Mouse (Mus musculus): ENCODE results near the gene Dnah3. TPM values are rescaled to one million over a fixed set of nuclear protein-coding genes. Genes with fewer than 3 reads are reported as not detected.

The Dnah3 gene
- total RNA-seq, 1 experiment from 2014 or later: not detected

- DNase-seq: no peak
Observed at GRCm38 (mm10) chr7:119937036-119937435, 158.0 kb downstream of the Dnah3 start.

GRCm38 (mm10) chr7:119936321-119936720 is 158.8 kb downstream of the Dnah3 start:
- no peak for DNase-seq

- no peak for DNase-seq
Observed at GRCm38 (mm10) chr7:119928783-119929440, 166.2 kb downstream of the Dnah3 start.

- DNase-seq: no peak
Observed at GRCm38 (mm10) chr7:119921054-119921453, 174.0 kb downstream of the Dnah3 start.

- DNase-seq: no peak
Observed at GRCm38 (mm10) chr7:119920457-119920856, 174.6 kb downstream of the Dnah3 start.

GRCm38 (mm10) chr7:119911727-119912126 is 183.4 kb downstream of the Dnah3 start:
- DNase-seq: no peak

GRCm38 (mm10) chr7:119906523-119907215 is 188.4 kb downstream of the Dnah3 start:
- no peak for DNase-seq

- DNase-seq: no peak
Observed at GRCm38 (mm10) chr7:119899386-119900057, 195.6 kb downstream of the Dnah3 start.

GRCm38 (mm10) chr7:119898247-119898856 is 196.7 kb downstream of the Dnah3 start:
- no peak for DNase-seq

GRCm38 (mm10) chr7:119897521-119898109 is 197.5 kb downstream of the Dnah3 start:
- DNase-seq: no peak

- DNase-seq: peak; percentile 98
Observed at GRCm38 (mm10) chr7:119895639-119896512, 199.2 kb downstream of the Dnah3 start, which contains the start of the genes Lyrm1 and Dcun1d3. Gene Lyrm1 (plus strand): TSS chr7:119895861. Gene Dcun1d3 (minus strand): TSS chr7:119896298.

- DNase-seq: no peak
Observed at GRCm38 (mm10) chr7:119894818-119895544, 200.1 kb downstream of the Dnah3 start.

GRCm38 (mm10) chr7:119892742-119893141 is 202.3 kb downstream of the Dnah3 start:
- DNase-seq: no peak

- no peak for DNase-seq
Observed at GRCm38 (mm10) chr7:119892198-119892597, 202.9 kb downstream of the Dnah3 start.

GRCm38 (mm10) chr7:119887887-119888286 is 207.2 kb downstream of the Dnah3 start:
- DNase-seq: no peak

- DNase-seq: no peak
Observed at GRCm38 (mm10) chr7:119881229-119881628, 213.9 kb downstream of the Dnah3 start.

GRCm38 (mm10) chr7:119880345-119880744 is 214.7 kb downstream of the Dnah3 start:
- no peak for DNase-seq

- no peak for DNase-seq
Observed at GRCm38 (mm10) chr7:119879171-119879570, 215.9 kb downstream of the Dnah3 start.

- DNase-seq: no peak
Observed at GRCm38 (mm10) chr7:119875776-119876440, 219.2 kb downstream of the Dnah3 start.

GRCm38 (mm10) chr7:119873050-119873449 is 222.0 kb downstream of the Dnah3 start:
- DNase-seq: no peak
